Mouse (Mus musculus) spleen, postnatal 36 days (tissue): ENCODE results near the gene Olfr642.

Experiments used
- DNase-seq, 2 experiments: peaks; one replicate each; pipeline ENCODE4 v3.0.0; 2022; ENCODE audit warnings: low spot score in 2 of 2, mixed read lengths in 1 of 2

Gene Olfr642

GRCm38 (mm10) chr7:104052566-104052965 is at the start of gene Olfr642:
TSS of gene Olfr642 (minus strand) at chr7:104052666.
- DNase-seq = no peak

- no peak for DNase-seq
Observed at GRCm38 (mm10) chr7:104085365-104085764, 32.9 kb upstream of the Olfr642 start, which contains the start of gene Olfr645. TSS of gene Olfr645 (minus strand) at chr7:104085465.

- no peak for DNase-seq
Observed at GRCm38 (mm10) chr7:104071769-104072168, 19.3 kb upstream of the Olfr642 start, which contains the start of gene Olfr644. TSS of gene Olfr644 (minus strand) at chr7:104071869.

- DNase-seq = no peak
Observed at GRCm38 (mm10) chr7:104061345-104061744, 8.9 kb upstream of the Olfr642 start, which contains the start of gene 4930516K23Rik. TSS of gene 4930516K23Rik (minus strand) at chr7:104061445.

- no peak for DNase-seq
Observed at GRCm38 (mm10) chr7:104059215-104059614, 6.7 kb upstream of the Olfr642 start.

GRCm38 (mm10) chr7:104050745-104051144 is 1.7 kb downstream of the Olfr642 start:
- DNase-seq = no peak

- no peak for DNase-seq
Observed at GRCm38 (mm10) chr7:104035145-104035544, 17.3 kb downstream of the Olfr642 start, which contains the start of gene Olfr641. TSS of gene Olfr641 (plus strand) at chr7:104035445.

GRCm38 (mm10) chr7:104026978-104027377 is 25.5 kb downstream of the Olfr642 start:
- DNase-seq = no peak

- no peak for DNase-seq
Observed at GRCm38 (mm10) chr7:104025473-104025872, 27.0 kb downstream of the Olfr642 start, which contains the start of gene Olfr640. TSS of gene Olfr640 (minus strand) at chr7:104025573.

GRCm38 (mm10) chr7:104021651-104022050 is 30.8 kb downstream of the Olfr642 start:
- DNase-seq = no peak

GRCm38 (mm10) chr7:104018953-104019352 is 33.5 kb downstream of the Olfr642 start:
- DNase-seq = no peak

- DNase-seq = no peak
Observed at GRCm38 (mm10) chr7:104017203-104017602, 35.3 kb downstream of the Olfr642 start, which contains the start of gene Olfr639. TSS of gene Olfr639 (minus strand) at chr7:104017303.

- DNase-seq = no peak
Observed at GRCm38 (mm10) chr7:103999124-103999523, 53.3 kb downstream of the Olfr642 start.

- DNase-seq = no peak
Observed at GRCm38 (mm10) chr7:103998446-103998845, 54.0 kb downstream of the Olfr642 start, which contains the start of gene Olfr638. TSS of gene Olfr638 (plus strand) at chr7:103998746.
